Mouse (Mus musculus) A20 (cell line): ENCODE data around the gene Hdac4.

Experiments used
- DNase-seq: peaks from one replicate; pipeline ENCODE4 v3.0.0-alpha.2; 2011; ENCODE audit warnings: low read depth, low spot score

Hdac4 gene

DNA sequence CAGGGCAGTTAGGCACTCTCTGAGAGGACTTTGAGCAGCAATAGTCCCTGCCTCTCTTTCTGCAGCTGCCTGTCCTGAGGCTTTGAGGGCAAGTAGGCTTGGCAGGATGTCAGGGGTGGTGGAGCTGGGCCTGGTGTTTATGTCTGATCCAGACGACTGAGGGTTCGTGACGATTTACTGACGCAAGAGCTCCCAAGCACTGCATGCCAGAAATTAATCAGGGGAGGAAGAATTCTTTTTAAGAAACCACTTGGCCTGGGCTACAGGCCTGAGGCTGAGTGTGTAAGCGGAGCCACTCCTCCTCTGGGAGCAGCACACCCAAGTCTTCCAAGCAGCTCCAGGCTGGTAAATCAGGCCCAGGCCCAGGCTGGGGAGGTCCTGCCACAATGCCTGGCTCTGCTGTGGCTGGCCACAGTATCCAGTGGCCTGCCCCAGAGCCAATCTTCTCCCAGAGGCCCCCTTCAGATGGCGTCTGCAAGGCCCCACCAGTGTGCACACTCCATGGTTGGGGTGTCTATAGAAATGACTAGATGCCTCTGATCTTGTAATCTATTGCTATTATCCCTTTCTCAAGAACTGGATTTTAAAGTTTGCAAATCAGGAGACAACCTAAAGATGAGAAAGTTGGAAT lies 64.9 kb downstream of the Hdac4 start:
- no peak for DNase-seq

DNA sequence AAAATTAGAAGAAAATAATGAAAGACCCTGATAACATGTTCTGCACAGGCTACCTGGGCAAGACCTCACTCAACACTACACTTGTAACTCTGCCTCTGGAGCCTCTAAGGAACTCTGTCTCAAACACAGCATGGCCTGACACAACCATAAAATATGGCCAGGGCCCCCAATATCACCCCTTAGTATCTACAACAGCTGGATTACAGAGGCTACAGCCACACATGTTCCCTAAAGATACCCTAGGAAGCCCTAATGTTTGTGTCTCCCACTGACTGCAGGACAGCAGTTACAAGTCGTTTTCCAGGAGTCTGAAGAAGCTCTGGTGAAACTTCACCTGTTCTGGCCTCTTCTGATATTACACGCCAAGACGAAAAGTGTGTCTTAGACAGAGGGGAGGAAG lies 65.7 kb downstream of the Hdac4 start:
- DNase-seq = no peak

DNA sequence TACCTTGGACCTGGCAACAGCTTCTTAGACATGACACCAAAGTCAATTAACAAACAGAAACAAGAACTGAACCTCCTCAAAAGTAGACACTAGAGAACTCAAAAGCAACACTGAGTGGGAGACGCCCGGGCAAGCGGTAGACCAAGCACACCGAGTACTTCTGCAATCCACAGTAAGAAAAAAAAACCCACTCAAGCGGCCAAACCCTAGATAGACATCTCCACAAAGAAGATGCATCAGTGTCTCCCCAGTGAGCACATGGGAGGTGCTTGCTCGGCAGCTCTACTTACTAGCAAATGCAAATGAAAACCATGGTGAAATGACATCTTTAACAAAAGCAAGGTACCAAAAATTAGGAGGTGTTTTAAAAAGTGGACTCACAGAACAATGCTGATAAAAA lies 67.7 kb downstream of the Hdac4 start:
- peak; percentile 41 for DNase-seq

DNA sequence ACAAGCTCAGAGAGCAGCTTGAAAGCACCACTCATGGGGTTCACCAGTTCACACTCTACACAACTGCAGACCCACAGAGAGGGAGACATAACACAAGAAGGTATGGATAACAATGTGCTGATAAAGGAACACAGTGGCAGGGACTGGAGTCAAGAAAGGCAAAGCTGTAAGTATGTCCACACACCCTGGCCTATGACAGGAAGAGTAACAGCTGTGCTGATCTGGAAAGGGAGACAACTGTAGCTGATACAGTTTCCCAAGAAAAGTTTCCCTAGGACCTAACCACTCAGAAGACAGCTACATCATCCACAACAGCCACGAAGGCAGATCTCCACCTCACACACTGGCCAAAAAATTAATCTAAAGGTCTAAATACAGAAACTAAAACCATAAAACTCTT lies 68.1 kb downstream of the Hdac4 start:
- no peak for DNase-seq

DNA sequence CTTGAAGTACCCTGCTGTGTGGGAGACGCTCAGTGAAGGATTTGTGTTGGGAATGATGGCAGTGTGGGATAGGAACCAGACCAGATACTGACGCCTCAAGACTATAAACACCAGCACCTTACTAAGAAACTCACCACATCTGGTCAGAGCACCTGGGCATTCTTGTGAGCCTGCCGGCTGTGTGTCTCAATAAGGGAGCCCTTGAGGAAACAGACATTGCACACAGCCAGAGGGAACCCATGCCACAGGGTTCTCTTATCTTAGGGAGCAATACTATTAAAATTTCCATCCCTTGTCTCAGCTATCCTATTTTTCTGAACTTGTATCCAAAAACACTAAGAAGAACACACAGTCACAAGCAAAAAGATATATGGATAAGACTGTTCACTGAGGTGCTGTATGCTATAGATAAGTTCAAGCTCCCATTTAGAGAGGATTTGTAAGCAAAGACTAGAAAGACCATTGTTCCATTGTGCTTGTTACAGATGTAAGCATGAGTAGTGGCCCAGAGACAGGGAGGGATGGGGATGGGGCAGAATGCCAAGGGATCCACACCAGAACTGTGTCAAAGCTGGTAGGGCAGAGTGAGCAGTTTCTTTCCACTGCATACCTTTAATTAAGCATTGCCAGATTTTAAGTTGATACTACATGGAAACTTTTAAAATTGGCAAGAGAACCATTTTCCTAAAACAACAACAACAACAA lies 70.8 kb downstream of the Hdac4 start:
- DNase-seq = no peak

DNA sequence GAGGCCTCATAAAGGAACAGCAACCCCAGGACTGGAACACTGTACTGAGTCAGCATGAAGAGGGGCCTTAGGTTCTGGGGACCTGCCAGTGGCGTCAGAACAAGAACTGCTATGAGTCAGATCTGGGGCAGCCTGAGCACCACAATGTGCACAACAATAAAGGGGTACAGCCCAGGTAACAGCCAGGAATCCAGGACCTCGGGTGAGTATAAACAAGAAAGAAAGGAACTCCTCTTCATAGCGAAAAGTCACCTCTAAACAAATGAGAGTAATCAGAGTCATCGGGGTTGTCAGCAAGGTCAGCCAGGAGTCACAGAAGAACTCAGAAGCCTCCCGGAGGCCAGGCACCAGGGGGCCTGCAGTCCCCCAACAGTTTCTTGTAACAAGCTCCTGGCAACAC lies 76.2 kb downstream of the Hdac4 start:
- DNase-seq = no peak

DNA sequence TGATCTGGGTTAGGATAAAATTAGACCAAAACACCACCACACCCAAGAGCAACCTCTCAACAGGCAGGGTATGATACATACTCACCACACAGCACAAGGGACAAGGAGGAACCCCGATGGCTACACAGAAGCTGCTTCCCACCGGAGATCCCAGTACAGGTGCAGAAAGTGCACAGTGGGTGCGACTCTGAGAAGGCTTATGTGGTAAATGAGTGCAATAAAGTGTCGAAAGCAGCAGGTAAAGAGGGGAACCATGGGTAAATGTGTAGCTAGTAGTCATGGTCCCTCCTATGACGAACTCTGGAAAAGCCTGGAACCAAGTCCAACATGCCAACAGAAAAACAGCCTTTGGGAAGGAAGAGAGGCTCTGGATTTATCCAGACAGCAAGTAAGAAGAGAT lies 77.9 kb downstream of the Hdac4 start:
- no peak for DNase-seq

DNA sequence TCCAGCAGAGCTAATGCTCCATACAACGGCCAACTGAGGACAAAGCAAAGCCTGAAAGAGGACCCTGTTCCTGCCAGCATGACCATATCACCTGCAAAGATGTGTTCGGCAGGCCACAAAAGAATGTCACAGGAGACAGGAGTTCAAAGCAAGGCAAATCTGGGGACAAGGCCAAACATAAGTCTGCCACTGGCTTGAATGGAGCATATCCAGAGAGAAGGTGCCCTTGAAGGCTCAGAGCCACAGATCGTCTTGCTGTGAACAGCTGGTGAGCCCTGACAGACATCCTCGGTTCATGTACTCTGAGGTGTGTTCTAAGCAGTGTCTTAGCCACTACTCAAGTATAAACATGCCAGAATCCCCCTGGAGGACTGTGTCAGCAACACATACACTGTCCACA lies 79.3 kb downstream of the Hdac4 start:
- no peak for DNase-seq

DNA sequence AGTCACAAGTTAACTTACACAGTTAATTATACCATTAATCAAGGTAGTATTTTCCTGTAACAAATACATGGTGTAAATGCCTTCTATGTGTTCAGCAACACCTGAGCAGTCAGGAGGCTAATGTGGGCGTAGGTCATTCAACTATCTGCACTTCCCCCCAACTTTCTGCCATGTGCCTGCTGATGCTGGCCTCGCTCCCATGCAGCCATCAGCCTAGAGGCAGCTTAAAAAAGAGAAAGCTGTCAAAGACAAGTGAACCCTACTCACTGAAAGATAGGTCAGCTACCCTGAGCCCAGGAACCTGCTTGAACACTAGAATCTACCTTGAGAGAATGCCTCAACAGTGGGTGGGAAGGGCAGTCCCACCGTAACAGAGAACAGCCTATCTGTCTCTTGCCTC lies 81.4 kb downstream of the Hdac4 start:
- DNase-seq = no peak

DNA sequence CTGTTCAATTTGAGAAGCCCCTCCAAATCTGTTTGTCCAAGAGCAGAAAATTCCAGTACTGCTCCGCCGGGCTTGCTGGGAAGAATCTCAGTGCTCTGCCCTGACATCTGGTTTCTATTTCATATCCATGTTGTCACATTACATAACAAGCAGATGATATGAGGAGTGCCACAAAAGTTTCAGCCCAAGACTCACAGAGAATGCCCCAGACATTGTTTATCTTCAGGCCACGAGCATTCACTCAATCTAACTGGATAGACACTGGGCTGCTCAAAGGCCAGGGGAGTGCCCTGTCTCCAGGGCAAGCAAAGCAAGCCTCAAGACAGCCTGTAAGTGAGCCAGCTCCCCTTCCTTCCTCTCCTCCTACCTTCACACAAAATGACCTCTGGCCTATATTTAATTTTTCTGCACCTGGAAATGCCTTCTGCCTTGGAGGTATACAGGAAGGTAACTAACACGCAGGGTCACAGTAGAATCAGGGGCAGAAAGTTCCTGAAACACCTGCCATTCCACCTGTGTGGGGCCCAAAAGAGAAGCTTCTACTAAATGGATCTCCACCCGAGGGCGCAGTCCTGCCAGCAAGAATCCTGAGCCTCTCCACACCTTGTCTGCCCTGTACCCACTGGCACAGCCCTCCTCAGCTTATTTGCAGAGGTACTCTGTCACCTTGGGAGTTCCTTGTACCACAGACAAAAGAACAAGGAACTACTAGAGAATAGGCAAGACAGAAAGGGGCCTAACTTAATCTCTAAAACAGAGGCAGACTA lies 82.1 kb downstream of the Hdac4 start:
- DNase-seq = no peak

DNA sequence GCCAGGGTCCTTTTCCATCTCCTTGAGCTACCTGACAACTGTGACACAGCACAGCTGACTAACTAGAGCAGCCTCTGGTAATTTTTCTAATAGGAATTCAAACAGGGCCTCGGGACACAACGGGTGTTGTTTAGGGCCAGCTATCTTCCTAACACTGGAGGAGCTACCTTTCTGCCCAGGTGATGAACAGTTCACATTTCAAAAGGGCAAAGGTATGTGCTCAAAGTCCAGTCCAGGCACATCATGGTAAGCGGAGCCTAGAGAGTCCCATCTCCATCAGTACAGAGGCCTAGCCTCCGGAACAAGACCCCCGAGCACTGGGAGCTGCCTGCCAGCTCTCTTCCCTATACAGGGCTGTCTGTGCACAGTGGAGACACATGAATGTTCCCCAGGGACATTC lies 82.9 kb downstream of the Hdac4 start:
- DNase-seq = no peak

DNA sequence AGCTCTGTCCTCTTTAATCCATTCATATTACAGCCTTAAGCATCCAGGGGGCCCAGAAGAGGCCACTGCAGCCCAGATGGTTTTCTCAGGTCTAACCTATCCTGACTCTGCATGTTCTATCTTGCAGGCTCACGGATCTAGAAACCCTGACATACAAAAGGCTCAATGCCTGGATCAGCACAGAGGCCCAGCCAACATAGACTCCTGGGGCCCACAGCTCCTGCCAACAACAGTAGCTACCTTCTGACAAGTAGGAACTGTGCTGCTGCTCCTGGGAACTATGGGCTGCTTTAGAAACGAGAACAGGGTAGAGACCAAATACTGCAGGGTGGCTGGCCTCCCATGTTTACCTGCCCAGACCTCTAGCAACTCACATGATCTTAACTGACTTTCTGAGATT lies 83.9 kb downstream of the Hdac4 start:
- no peak for DNase-seq

DNA sequence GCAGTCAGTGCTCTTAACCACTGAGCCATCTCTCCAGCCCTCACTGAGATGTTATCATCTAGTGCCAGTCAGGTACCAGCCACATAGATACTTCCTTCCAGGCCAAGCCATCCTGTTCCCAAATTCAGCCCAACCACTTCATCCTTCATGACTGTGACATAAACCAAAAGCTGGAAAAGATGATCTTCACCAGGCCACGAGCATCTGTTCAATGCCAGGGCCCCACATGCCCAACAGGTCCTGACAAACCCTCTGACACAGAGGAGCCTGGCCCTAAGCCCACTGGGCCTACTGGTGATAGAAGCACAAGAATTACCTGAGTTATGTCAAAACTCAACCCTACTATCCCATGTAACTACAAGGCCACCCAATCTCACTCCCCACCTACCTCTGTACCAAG lies 84.5 kb downstream of the Hdac4 start:
- no peak for DNase-seq

DNA sequence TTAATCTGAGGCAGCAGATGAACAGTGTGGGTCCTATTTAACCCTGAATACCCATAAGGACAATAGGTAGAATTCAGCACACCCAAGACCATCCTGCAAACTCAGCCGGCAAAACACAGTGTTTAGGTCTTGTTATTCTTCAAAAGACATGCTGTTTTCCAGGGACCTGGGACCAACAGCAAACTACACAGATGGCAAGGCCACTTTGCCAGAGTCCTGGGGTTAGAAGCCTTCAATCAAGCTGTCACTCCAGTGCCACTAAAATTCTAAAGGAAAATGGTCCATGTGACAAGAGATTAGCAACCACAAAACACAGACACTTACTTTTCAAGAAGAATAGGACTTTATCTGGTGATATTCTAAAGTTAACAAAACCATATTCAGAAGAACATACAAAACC lies 86.3 kb downstream of the Hdac4 start:
- no peak for DNase-seq

DNA sequence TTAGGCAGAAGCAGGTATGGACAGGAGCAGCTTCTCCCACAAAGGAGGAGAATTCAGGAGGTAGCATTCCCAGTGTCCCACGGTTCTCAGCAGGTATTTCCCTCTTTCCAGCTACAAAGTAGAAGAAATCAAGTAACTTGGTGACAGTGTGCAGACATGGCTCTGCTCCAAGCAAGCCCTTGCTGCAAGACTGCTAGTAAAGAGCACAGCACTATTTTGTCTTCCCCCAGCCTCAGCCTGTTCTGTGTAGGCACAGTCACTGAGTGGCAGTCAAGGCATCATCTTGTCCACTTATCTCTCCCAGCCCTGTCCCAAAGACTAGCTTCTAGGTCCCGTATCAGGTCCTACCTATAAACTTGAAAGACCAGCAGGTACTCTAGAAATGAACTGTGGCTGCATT lies 86.9 kb downstream of the Hdac4 start:
- DNase-seq = no peak

DNA sequence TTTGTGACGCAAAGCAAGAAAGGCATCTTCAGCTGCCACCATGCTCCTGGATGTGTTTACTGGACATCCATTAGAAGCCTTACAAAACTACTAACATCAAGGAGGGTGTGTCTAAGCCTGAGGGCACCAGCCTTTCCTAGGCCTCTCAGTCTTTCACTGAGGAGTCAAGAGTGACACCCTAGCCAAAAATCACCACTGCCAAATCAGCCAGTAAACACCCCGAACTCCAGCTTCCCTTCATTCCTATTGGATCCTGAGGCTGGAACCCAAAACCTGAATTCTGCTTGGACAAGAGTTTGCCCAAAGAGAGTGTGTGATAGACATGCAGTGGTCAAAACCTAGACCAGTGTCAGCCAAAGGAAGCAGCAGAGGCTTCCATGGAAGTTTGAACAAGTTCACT lies 87.5 kb downstream of the Hdac4 start:
- DNase-seq = no peak

DNA sequence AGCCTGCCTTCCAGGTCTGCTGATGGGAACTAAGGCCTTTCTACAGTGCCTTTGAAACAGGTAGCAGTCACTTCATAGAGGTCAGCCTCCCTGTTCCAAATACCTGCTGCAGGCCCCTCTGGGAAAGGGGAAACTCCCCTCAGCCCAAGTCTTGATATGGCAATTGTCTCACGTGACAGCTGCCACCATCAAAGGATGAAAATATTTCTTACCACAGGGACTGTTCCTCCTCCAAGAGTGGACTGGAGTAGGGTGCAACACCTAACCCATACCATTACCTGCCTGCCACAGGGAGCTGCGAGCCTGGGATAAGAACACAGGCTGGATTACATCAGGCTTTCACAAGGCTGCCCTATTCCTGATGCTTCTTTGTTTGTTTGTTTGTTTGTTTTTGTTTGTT lies 88.0 kb downstream of the Hdac4 start:
- DNase-seq = no peak

DNA sequence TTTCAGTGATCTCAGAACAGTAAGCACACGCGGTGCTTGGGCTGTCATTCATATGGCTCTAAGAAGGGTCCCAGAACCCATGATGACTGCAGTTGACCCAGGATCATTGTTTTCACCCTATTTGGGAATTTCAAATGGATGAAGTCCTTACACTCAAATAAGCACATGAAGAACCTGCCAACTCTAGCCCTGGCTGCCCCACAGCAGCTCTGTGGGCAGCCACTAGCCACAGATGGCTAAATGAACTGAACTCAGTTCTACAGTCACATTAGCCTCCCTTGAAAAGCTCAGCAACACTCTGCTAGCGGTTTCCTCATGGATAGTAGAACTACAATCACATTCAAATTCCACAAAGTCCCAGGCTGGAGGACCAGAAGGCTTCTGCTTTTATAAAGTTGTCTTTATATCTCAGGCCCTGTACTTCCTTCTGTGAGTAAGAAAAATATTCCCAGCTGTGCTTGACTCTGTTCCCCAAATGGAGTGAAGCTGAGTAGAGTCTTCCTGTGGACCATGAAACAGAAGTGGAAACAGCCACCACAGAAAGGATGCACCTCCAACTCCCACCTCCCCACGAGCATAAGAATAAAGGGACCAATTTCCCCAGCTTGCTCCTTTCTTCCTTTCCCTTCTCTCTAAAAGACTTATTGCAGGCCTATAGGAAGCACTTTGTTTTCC lies 88.9 kb downstream of the Hdac4 start:
- no peak for DNase-seq

DNA sequence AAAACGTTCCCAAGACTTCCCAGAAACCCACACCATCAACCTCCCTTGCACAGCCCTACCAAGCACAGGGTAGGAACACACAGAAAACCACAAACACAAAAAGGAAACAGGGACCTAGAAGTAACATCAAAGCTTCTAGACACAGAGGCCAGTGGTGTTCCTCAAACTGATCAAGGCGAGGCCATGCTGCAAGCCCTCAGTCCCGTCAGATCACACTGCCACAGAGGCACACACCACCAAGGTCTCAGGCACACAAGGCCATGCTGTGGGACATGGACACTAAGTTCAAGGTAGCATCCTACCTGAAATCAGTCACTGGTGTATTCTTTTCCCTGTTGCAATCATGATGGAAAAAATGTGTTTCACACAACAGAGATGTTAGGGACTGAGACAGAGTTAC lies 90.8 kb downstream of the Hdac4 start:
- no peak for DNase-seq

DNA sequence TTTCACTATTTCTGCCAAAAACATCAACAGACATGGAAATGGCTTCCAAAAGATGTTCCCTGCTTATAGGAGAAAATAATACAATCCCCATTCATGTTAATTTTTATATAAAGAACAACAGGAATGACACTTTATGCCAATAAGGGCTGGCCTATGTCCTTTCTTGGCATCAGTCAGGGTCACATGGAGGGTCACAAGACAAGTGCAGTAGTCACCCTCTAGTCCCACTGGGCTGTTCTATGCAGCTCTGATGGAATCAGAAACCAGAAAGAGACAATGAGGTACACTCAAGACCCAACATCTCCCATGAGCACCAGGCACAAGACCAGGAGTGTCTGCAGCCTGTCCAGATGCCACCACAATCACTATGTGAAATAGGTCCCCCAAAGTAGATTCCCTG lies 91.5 kb downstream of the Hdac4 start:
- DNase-seq = no peak

DNA sequence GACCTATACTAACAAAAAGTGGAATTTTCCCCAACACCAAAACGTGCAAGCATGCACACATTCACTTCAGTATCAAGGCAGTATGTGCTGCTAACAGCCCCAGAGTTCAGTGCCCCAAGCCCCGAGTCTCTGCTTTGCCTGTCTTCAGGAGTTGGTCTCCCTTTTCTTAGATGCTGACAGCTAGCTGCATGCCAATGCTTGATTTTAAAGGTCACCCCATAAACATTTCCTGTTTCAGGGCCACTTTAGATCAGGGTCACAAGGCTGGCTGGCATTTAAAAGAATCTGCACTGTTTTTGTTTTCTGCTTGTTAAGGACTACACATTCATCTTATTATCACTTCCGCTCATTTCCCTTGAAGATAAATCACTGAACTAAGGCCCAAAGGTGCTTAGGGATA lies 92.1 kb downstream of the Hdac4 start:
- DNase-seq = no peak

DNA sequence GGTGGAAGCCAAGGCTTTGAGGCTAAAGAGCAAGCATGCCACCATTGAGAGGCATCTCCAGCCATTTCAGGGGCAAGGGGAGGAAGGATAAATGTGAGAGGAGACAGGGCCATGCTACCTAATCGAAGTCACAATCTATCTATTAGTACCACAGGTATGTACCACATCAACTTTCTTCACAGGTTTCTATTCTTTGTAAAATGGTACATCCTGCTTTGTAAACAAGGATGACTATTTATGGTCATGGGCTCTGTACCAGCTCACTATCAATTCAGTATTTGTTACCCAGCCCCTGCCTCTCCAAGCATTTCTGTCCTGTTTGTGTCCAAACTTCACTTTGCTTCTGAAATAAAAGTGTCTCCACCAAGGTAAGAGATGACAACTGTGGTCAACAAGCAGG lies 92.7 kb downstream of the Hdac4 start:
- DNase-seq = no peak
